Mouse (Mus musculus): ENCODE measurements around the gene Notch4. TPM values are rescaled to one million over a fixed set of nuclear protein-coding genes. Genes with fewer than 3 reads are reported as not detected.

Gene Notch4
- polyA plus RNA-seq, 1 experiment from 2014 or later: 9.8 TPM

- Histone ChIP-seq H3K4me3 (ENCODE audit: control insufficient read depth in 1 of 2, insufficient read depth in 1 of 2, low read depth in 1 of 2, low read length in 2 of 2) (no peak overlapping the region), H3K4me1 (ENCODE audit: control insufficient read depth in 2 of 2, insufficient read depth in 2 of 2, low read length in 2 of 2) (peaks cover 8 to 11% of the 10 kb centered on the region in 2 experiments), H3K36me3 (ENCODE audit: control insufficient read depth, insufficient read depth, low read length) (0 out of 2 replicates have a peak, but pooled peaks cover 2% of the 10 kb centered on the region), H3K9me3 (ENCODE audit: control insufficient read depth, low read length) (0 out of 2 replicates have a peak, but pooled peaks cover 5% of the 10 kb centered on the region), H3K4me2 (ENCODE audit: low read length) (no peak overlapping the region), H3K27me3 (ENCODE audit: control insufficient read depth, insufficient read depth, low read length) (no peaks in the 10 kb centered on the region), H3K27ac (replicated peaks in 1 of 2; ENCODE audit: control insufficient read depth in 1 of 2, insufficient read depth in 1 of 2, low read depth in 2 of 2, low read length in 2 of 2) (no peak overlapping the region), H3K9ac (ENCODE audit: low read length) (no peak overlapping the region)
- no peak for ATAC-seq (ENCODE audit: insufficient number of reproducible peaks, insufficient read depth, low FRiP score, low read depth)
- WGBS: 82% methylated on average over 13 of the region's 13 CpGs
Observed at GRCm38 (mm10) chr17:34568421-34568820, 4.4 kb downstream of the Notch4 start.

GRCm38 (mm10) chr17:34569919-34570318 lies 5.9 kb downstream of the Notch4 start:
- 0 out of 2 replicates have a peak, but pooled peaks cover 5% of the 10 kb centered on the region for H3K9me3 ChIP-seq (ENCODE audit: control insufficient read depth, low read length)
- H3K4me2 ChIP-seq (ENCODE audit: low read length): no peak overlapping the region
- ATAC-seq (ENCODE audit: insufficient number of reproducible peaks, insufficient read depth, low FRiP score, low read depth): no peak
- H3K27ac ChIP-seq (replicated peaks in 1 of 2; ENCODE audit: control insufficient read depth in 1 of 2, insufficient read depth in 1 of 2, low read depth in 2 of 2, low read length in 2 of 2): no peak overlapping the region
- 67% methylated on average over 4 of the region's 4 CpGs for WGBS
- 0 out of 4 replicates have a peak, but pooled peaks cover 0 to 3% of the 10 kb centered on the region in 2 experiments for H3K4me1 ChIP-seq (ENCODE audit: control insufficient read depth in 2 of 2, insufficient read depth in 2 of 2, low read length in 2 of 2)
- H3K27me3 ChIP-seq (ENCODE audit: control insufficient read depth, insufficient read depth, low read length): no peaks in the 10 kb centered on the region
- no peak overlapping the region for H3K4me3 ChIP-seq (ENCODE audit: control insufficient read depth in 1 of 2, insufficient read depth in 1 of 2, low read depth in 1 of 2, low read length in 2 of 2)
- peaks cover 2% of the 10 kb centered on the region; the same call in 1 of the 2 replicates for H3K36me3 ChIP-seq (ENCODE audit: control insufficient read depth, insufficient read depth, low read length)
- no peak overlapping the region for H3K9ac ChIP-seq (ENCODE audit: low read length)

GRCm38 (mm10) chr17:34571875-34572274 lies 7.8 kb downstream of the Notch4 start:
- peaks cover 2% of the 10 kb centered on the region for H3K36me3 ChIP-seq (ENCODE audit: control insufficient read depth, insufficient read depth, low read length)
- no peaks in the 10 kb centered on the region for H3K4me1 ChIP-seq (ENCODE audit: control insufficient read depth in 2 of 2, insufficient read depth in 2 of 2, low read length in 2 of 2)
- H3K9ac ChIP-seq (ENCODE audit: low read length): no peak overlapping the region
- H3K4me3 ChIP-seq (ENCODE audit: control insufficient read depth in 1 of 2, insufficient read depth in 1 of 2, low read depth in 1 of 2, low read length in 2 of 2): no peak overlapping the region
- 0 out of 2 replicates have a peak, but pooled peaks cover 5% of the 10 kb centered on the region for H3K9me3 ChIP-seq (ENCODE audit: control insufficient read depth, low read length)
- no peak for ATAC-seq (ENCODE audit: insufficient number of reproducible peaks, insufficient read depth, low FRiP score, low read depth)
- WGBS: 13% methylated on average over 5 of the region's 5 CpGs
- H3K27me3 ChIP-seq (ENCODE audit: control insufficient read depth, insufficient read depth, low read length): no peaks in the 10 kb centered on the region
- H3K27ac ChIP-seq (replicated peaks in 1 of 2; ENCODE audit: control insufficient read depth in 1 of 2, insufficient read depth in 1 of 2, low read depth in 2 of 2, low read length in 2 of 2): no peak overlapping the region
- no peak overlapping the region for H3K4me2 ChIP-seq (ENCODE audit: low read length)

GRCm38 (mm10) chr17:34572361-34572760 lies 8.3 kb downstream of the Notch4 start:
- no peak for ATAC-seq (ENCODE audit: insufficient number of reproducible peaks, insufficient read depth, low FRiP score, low read depth)
- H3K9ac ChIP-seq (ENCODE audit: low read length): no peak overlapping the region
- H3K4me1 ChIP-seq (ENCODE audit: control insufficient read depth in 2 of 2, insufficient read depth in 2 of 2, low read length in 2 of 2): no peaks in the 10 kb centered on the region

GRCm38 (mm10) chr17:34576577-34576976 lies 12.5 kb downstream of the Notch4 start:
- H3K9me3 ChIP-seq (ENCODE audit: control insufficient read depth, low read length): 0 out of 2 replicates have a peak, but pooled peaks cover 5% of the 10 kb centered on the region
- no peaks in the 10 kb centered on the region for H3K27me3 ChIP-seq (ENCODE audit: control insufficient read depth, insufficient read depth, low read length)
- 60% methylated on average over 5 of the region's 5 CpGs for WGBS
- H3K4me3 ChIP-seq (ENCODE audit: control insufficient read depth in 1 of 2, insufficient read depth in 1 of 2, low read depth in 1 of 2, low read length in 2 of 2): no peak overlapping the region
- no peak for ATAC-seq (ENCODE audit: insufficient number of reproducible peaks, insufficient read depth, low FRiP score, low read depth)
- no peaks in the 10 kb centered on the region; the same call in none of the 2 replicates for H3K36me3 ChIP-seq (ENCODE audit: control insufficient read depth, insufficient read depth, low read length)
- H3K4me1 ChIP-seq (ENCODE audit: control insufficient read depth in 2 of 2, insufficient read depth in 2 of 2, low read length in 2 of 2): no peaks in the 10 kb centered on the region
- H3K27ac ChIP-seq (replicated peaks in 1 of 2; ENCODE audit: control insufficient read depth in 1 of 2, insufficient read depth in 1 of 2, low read depth in 2 of 2, low read length in 2 of 2): no peak overlapping the region
- H3K9ac ChIP-seq (ENCODE audit: low read length): no peak overlapping the region
- no peak overlapping the region for H3K4me2 ChIP-seq (ENCODE audit: low read length)

More at GRCm38 (mm10) chr17:34572361-34572760, 8.3 kb downstream of the Notch4 start:
- Histone ChIP-seq H3K27me3 (ENCODE audit: control insufficient read depth, insufficient read depth, low read length) (no peaks in the 10 kb centered on the region), H3K4me2 (ENCODE audit: low read length) (no peak overlapping the region), H3K4me3 (ENCODE audit: control insufficient read depth in 1 of 2, insufficient read depth in 1 of 2, low read depth in 1 of 2, low read length in 2 of 2) (no peak overlapping the region), H3K9me3 (ENCODE audit: control insufficient read depth, low read length) (0 out of 2 replicates have a peak, but pooled peaks cover 5% of the 10 kb centered on the region), H3K36me3 (ENCODE audit: control insufficient read depth, insufficient read depth, low read length) (peaks cover 2% of the 10 kb centered on the region), H3K27ac (replicated peaks in 1 of 2; ENCODE audit: control insufficient read depth in 1 of 2, insufficient read depth in 1 of 2, low read depth in 2 of 2, low read length in 2 of 2) (no peak overlapping the region)
- WGBS: 21% methylated on average over 15 of the region's 15 CpGs

- WGBS: 79% methylated on average over 3 of the region's 3 CpGs
Observed at GRCm38 (mm10) chr17:34578070-34578469, 14.0 kb downstream of the Notch4 start.

GRCm38 (mm10) chr17:34582528-34582927 lies 18.5 kb downstream of the Notch4 start:
- Histone ChIP-seq H3K36me3 (ENCODE audit: control insufficient read depth, insufficient read depth, low read length) (no peaks in the 10 kb centered on the region), H3K27ac (replicated peaks in 1 of 2; ENCODE audit: control insufficient read depth in 1 of 2, insufficient read depth in 1 of 2, low read depth in 2 of 2, low read length in 2 of 2) (no peak overlapping the region), H3K4me2 (ENCODE audit: low read length) (no peak overlapping the region), H3K9ac (ENCODE audit: low read length) (no peak overlapping the region), H3K4me1 (ENCODE audit: control insufficient read depth in 2 of 2, insufficient read depth in 2 of 2, low read length in 2 of 2) (peaks cover 6% of the 10 kb centered on the region in 2 experiments; a peak in 2 of 4 replicates), H3K27me3 (ENCODE audit: control insufficient read depth, insufficient read depth, low read length) (no peaks in the 10 kb centered on the region), H3K4me3 (ENCODE audit: control insufficient read depth in 1 of 2, insufficient read depth in 1 of 2, low read depth in 1 of 2, low read length in 2 of 2) (no peak overlapping the region), H3K9me3 (ENCODE audit: control insufficient read depth, low read length) (no peaks in the 10 kb centered on the region)
- no peak for ATAC-seq (ENCODE audit: insufficient number of reproducible peaks, insufficient read depth, low FRiP score, low read depth)
- WGBS: 83% methylated on average over 12 of the region's 12 CpGs

More at GRCm38 (mm10) chr17:34578070-34578469, 14.0 kb downstream of the Notch4 start:
- Histone ChIP-seq H3K4me1 (ENCODE audit: control insufficient read depth in 2 of 2, insufficient read depth in 2 of 2, low read length in 2 of 2) (no peaks in the 10 kb centered on the region), H3K9me3 (ENCODE audit: control insufficient read depth, low read length) (no peaks in the 10 kb centered on the region), H3K4me3 (ENCODE audit: control insufficient read depth in 1 of 2, insufficient read depth in 1 of 2, low read depth in 1 of 2, low read length in 2 of 2) (no peak overlapping the region), H3K36me3 (ENCODE audit: control insufficient read depth, insufficient read depth, low read length) (no peaks in the 10 kb centered on the region; the same call in none of the 2 replicates), H3K9ac (ENCODE audit: low read length) (no peak overlapping the region), H3K4me2 (ENCODE audit: low read length) (no peak overlapping the region), H3K27me3 (ENCODE audit: control insufficient read depth, insufficient read depth, low read length) (no peaks in the 10 kb centered on the region), H3K27ac (replicated peaks in 1 of 2; ENCODE audit: control insufficient read depth in 1 of 2, insufficient read depth in 1 of 2, low read depth in 2 of 2, low read length in 2 of 2) (no peak overlapping the region)
- ATAC-seq (ENCODE audit: insufficient number of reproducible peaks, insufficient read depth, low FRiP score, low read depth): no peak

- H3K36me3 ChIP-seq (ENCODE audit: control insufficient read depth, insufficient read depth, low read length): no peaks in the 10 kb centered on the region
- no peak overlapping the region for H3K4me2 ChIP-seq (ENCODE audit: low read length)
- WGBS: 58% methylated on average over 7 of the region's 7 CpGs
- no peak overlapping the region for H3K9ac ChIP-seq (ENCODE audit: low read length)
- no peaks in the 10 kb centered on the region for H3K9me3 ChIP-seq (ENCODE audit: control insufficient read depth, low read length)
- peaks cover 8 to 12% of the 10 kb centered on the region in 2 experiments for H3K4me1 ChIP-seq (ENCODE audit: control insufficient read depth in 2 of 2, insufficient read depth in 2 of 2, low read length in 2 of 2)
- no peak overlapping the region for H3K27ac ChIP-seq (replicated peaks in 1 of 2; ENCODE audit: control insufficient read depth in 1 of 2, insufficient read depth in 1 of 2, low read depth in 2 of 2, low read length in 2 of 2)
- ATAC-seq (ENCODE audit: insufficient number of reproducible peaks, insufficient read depth, low FRiP score, low read depth): no peak
- H3K4me3 ChIP-seq (ENCODE audit: control insufficient read depth in 1 of 2, insufficient read depth in 1 of 2, low read depth in 1 of 2, low read length in 2 of 2): no peak overlapping the region
- no peaks in the 10 kb centered on the region for H3K27me3 ChIP-seq (ENCODE audit: control insufficient read depth, insufficient read depth, low read length)
Observed at GRCm38 (mm10) chr17:34583397-34583796, 19.3 kb downstream of the Notch4 start.
